8 mouse cellular contexts compared by ENCODE assay signal in genomic region chr3:129969031-129969430, GRCm38 (mm10). TPM values are rescaled to one million over a fixed set of nuclear protein-coding genes. Genes with fewer than 3 reads are reported as not detected.
A peak's percentile ranks its signal among the peaks of the same experiment; 100 is the strongest.
DNase-seq lines count a peak whose midpoint lies in the region; ATAC-seq and TF ChIP-seq lines count a peak whose summit lies in the region.

No protein-coding gene starts in this region.

- H3K36me3 ChIP-seq in kidney, embryonic 15.5 days = no peaks in the 10 kb centered on the region
- H3K36me3 ChIP-seq in embryonic facial prominence, embryonic 10.5 days (replicated peaks) = no peaks in the 10 kb centered on the region
- H3K36me3 ChIP-seq in hindbrain, postnatal 0 days (ENCODE audit: insufficient read depth, low read length) = no peaks in the 10 kb centered on the region
- no peaks in the 10 kb centered on the region for H3K36me3 ChIP-seq in midbrain, embryonic 16.5 days (ENCODE audit: control insufficient read depth, insufficient read depth, low read length)

- peaks cover 24% of the 10 kb centered on the region for H3K4me1 ChIP-seq in kidney, embryonic 15.5 days
- peaks cover 24% of the 10 kb centered on the region for H3K4me1 ChIP-seq in embryonic facial prominence, embryonic 10.5 days
- H3K4me1 ChIP-seq in hindbrain, postnatal 0 days (ENCODE audit: insufficient read depth, low read length) = peaks cover 9% of the 10 kb centered on the region
- H3K4me1 ChIP-seq in midbrain, embryonic 16.5 days (ENCODE audit: control insufficient read depth, insufficient read depth, low read length) = peaks cover 15% of the 10 kb centered on the region

- peaks cover 49% of the 10 kb centered on the region for H3K27me3 ChIP-seq in kidney, embryonic 15.5 days
- H3K27me3 ChIP-seq in embryonic facial prominence, embryonic 10.5 days (replicated peaks; ENCODE audit: low read depth, poor library complexity, severe bottlenecking) = peaks cover 63% of the 10 kb centered on the region
- no peaks in the 10 kb centered on the region for H3K27me3 ChIP-seq in hindbrain, postnatal 0 days (ENCODE audit: insufficient read depth, low read length)
- H3K27me3 ChIP-seq in midbrain, embryonic 16.5 days (ENCODE audit: control insufficient read depth, insufficient read depth, low read depth, low read length) = no peaks in the 10 kb centered on the region; the same call in none of the 2 replicates

- ATAC-seq in kidney, embryonic 15.5 days (replicated peaks; ENCODE audit: low FRiP score) = no peak
- ATAC-seq in hindbrain, postnatal 0 days = no peak
- no peak for ATAC-seq in midbrain, embryonic 16.5 days

- DNase-seq in kidney, adult 11 months = no peak
- no peak for DNase-seq in embryonic facial prominence, embryonic 10.5 days (ENCODE audit: low spot score)
- DNase-seq in hindbrain, postnatal 0 days (ENCODE audit: low spot score) = no peak
- DNase-seq in urinary bladder, postnatal 25 days (ENCODE audit: low spot score) = no peak
- no peak for DNase-seq in embryo, embryonic 11 days
- DNase-seq in left cerebral cortex, adult 8-10 months (ENCODE audit: low spot score in 2 of 2) = no peak

- no peak overlapping the region for H3K27ac ChIP-seq in kidney, embryonic 15.5 days
- no peak overlapping the region for H3K27ac ChIP-seq in embryonic facial prominence, embryonic 10.5 days (replicated peaks)
- H3K27ac ChIP-seq in hindbrain, postnatal 0 days = no peak overlapping the region
- no peak overlapping the region for H3K27ac ChIP-seq in midbrain, embryonic 16.5 days (ENCODE audit: low read length)

- peak overlapping the region; percentile 41; the same call in 1 of the 2 replicates for H3K9ac ChIP-seq in kidney, embryonic 15.5 days
- no peak overlapping the region for H3K9ac ChIP-seq in hindbrain, postnatal 0 days (replicated peaks; ENCODE audit: low read length)
- peak overlapping the region; percentile 52; the same call in 1 of the 2 replicates for H3K9ac ChIP-seq in midbrain, embryonic 16.5 days (ENCODE audit: low read depth, low read length)

- H3K4me3 ChIP-seq in kidney, embryonic 15.5 days (replicated peaks) = peak overlapping the region; percentile 59
- peak overlapping the region; percentile 79 for H3K4me3 ChIP-seq in embryonic facial prominence, embryonic 10.5 days
- H3K4me3 ChIP-seq in hindbrain, postnatal 0 days (ENCODE audit: low read length) = peak overlapping the region; percentile 59
- H3K4me3 ChIP-seq in midbrain, embryonic 16.5 days (ENCODE audit: low read depth, low read length) = peak overlapping the region; percentile 49

- WGBS in kidney, embryonic 15.5 days = 27% methylated on average over 10 of the region's 10 CpGs
- WGBS in embryonic facial prominence, embryonic 10.5 days = 32% methylated on average over 10 of the region's 10 CpGs
- 38% methylated on average over 10 of the region's 10 CpGs for WGBS in hindbrain, postnatal 0 days
- 35% methylated on average over 10 of the region's 10 CpGs for WGBS in midbrain, embryonic 16.5 days

- TF ChIP-seq CTCF in hindbrain, postnatal 0 days (IDR thresholded peaks at IDR 0.05; ENCODE audit: low read depth) = no peak

- H3K4me2 ChIP-seq in kidney, embryonic 15.5 days = peak overlapping the region; percentile 99
- H3K4me2 ChIP-seq in hindbrain, postnatal 0 days (ENCODE audit: low read depth, low read length) = peak overlapping the region; percentile 100
- H3K4me2 ChIP-seq in midbrain, embryonic 16.5 days (ENCODE audit: low read length) = peak overlapping the region; percentile 94

- H3K9me3 ChIP-seq in kidney, embryonic 15.5 days (replicated peaks) = no peaks in the 10 kb centered on the region
- no peaks in the 10 kb centered on the region for H3K9me3 ChIP-seq in embryonic facial prominence, embryonic 10.5 days
- no peaks in the 10 kb centered on the region for H3K9me3 ChIP-seq in hindbrain, postnatal 0 days (ENCODE audit: low read length)
- no peaks in the 10 kb centered on the region for H3K9me3 ChIP-seq in midbrain, embryonic 16.5 days (replicated peaks; ENCODE audit: control insufficient read depth, low read length, poor library complexity, severe bottlenecking)

RNA-seq across cellular contexts. Expression of gene Mcub, which starts 1.0 kb away (rescaled TPM):
- polyA plus RNA-seq in kidney, embryonic 15.5 days (2015; fragmentation: Nextera tagmentation; extraction: Ambion mirVana) = 1.1 and 3.7 TPM in 2 replicates
- 1.2 and 1.4 TPM in 2 replicates for polyA plus RNA-seq in embryonic facial prominence, embryonic 10.5 days (2016; fragmentation: Nextera tagmentation; extraction: Ambion mirVana)
- total RNA-seq in hindbrain, postnatal 0 days (2014; rRNA removed) = 3.4 and 3.6 TPM in 2 replicates
- 6.6 and 7.4 TPM in 2 replicates for polyA plus RNA-seq in hindbrain, postnatal 0 days (2015; fragmentation: Nextera tagmentation; extraction: Ambion mirVana)
- polyA plus RNA-seq in midbrain, embryonic 16.5 days (2015; fragmentation: Nextera tagmentation; extraction: Ambion mirVana) = 4.6 and 7.3 TPM in 2 replicates
- 1 to 10 TPM in 3 of 4 experiments, under 1 TPM in 1; 0.93 to 3.7 (median 1.7) TPM for total RNA-seq in left cerebral cortex, adult 8-10 months (2022)
